Mouse (Mus musculus) telencephalon, adult 2 months (tissue): ENCODE results near the gene Slc5a9.
A peak's percentile ranks its signal among the peaks of the same experiment; 100 is the strongest.
"Not testable (repeated sequence)": the region's sequence is repeated elsewhere in the genome, so short reads cannot be mapped to it uniquely, and the experiment has no call there.

ENCODE experiments used
- DNase-seq: peaks from one replicate; pipeline ENCODE4 v3.0.0-alpha.2; 2011; ENCODE audit warnings: low read depth, low spot score

The Slc5a9 gene

DNA sequence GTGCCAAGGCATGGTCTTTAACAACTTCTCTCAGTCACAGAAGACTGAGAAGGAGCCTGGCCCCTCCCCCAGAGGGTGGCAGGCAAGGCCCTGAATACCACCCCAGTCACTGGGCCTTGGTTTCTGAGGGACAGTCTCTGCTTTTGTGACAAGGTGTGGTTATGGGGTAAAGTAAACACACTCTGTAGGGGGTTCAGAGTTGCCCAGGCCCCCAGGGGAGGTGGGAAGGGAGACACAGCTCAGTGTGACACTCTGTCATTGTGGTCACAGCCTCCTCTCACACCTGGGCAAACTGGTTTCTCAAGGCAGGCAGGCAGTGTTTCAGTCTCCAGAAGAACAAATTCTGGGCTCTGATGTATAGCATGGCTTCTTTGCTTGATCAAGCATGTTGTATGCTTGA lies at the start of gene Slc5a9:
Gene Slc5a9 (minus strand): TSS at position 144 of the 400 bp plus-strand sequence.
- DNase-seq = no peak

- no peak for DNase-seq
These were observed 16.4 kb upstream of the Slc5a9 start, which contains the start of gene Skint8 for GRCm38 (mm10) chr4:111919092-111919491. Gene Skint8 (plus strand): TSS chr4:111919392.

DNA sequence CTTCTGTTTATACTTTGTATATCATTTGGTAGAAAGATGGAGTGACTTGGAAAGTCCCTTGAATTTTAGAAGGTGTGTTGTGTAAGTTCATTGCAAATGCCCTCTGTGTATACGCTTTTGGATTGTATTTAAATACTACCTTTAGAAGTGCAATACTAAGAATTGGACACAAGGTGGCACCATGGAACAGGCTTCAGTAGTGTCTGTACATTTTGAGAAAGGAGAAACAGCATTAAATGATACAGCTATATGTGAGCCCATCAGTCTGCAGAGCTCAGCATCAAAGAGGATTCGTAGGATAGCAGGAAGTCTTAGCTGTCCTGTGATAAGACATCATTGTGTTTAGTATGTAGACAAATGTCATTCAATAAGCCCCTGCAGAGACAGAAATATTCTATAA lies 5.2 kb upstream of the Slc5a9 start:
- no peak for DNase-seq

DNA sequence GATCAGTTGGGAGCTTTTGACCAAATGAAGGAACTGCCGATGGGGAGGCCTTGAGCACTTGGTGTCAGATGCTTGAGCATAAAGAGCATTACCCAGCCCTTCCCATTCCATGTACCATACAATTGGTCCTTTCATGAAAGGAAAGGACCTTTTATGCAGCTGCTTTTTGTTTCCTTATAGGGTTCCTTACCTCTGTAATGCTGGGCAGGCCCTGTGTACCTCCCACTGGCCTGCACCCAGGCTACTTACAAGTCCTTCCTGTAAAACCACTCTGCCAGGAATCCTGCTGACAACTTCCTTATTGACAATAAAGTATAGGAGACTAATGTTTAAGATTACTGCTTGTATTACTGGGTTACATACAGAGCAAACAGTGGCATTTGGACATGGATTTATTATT lies 1.2 kb downstream of the Slc5a9 start:
- DNase-seq = no peak

- DNase-seq = not testable (repeated sequence)
These were observed 2.2 kb downstream of the Slc5a9 start for GRCm38 (mm10) chr4:111900491-111900890.

DNA sequence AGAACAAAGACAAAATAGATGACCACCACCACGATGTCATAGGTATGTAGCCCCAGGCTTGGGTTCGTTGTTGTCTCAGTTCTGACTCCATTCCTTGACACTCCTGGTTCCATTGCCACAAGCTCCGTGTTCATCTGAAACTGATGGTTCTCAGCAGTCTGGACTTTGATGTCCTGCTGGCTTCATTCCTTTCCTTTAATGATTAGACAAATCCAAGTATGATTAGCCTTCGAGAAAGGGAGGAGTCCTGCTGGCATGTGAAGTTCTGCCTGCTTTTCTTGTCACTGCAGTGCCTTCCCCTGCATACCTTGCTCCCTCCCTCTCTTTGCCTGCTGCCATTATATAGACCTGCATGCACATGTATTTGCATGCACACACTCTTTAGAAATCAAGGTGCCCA lies 4.2 kb downstream of the Slc5a9 start:
- DNase-seq = no peak

DNA sequence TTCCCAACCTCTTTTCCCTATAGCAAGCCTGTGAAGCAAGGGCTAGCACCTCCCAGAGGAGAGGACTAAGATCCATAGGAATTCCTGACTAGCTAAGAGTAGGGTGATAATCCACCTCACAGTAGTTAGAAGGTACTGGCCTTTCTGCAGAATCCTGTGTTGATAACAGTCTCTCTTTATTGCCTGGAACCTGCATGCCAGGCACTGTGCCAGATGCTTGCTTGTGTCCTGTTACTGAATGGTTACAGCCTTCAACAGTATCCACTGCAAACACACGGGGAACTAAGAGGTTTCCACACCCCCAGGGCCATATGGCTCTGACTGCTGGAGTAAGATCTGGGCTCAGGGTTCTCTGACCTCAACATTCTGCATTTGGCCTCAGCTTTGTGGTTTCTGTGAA lies 5.0 kb downstream of the Slc5a9 start:
- no peak for DNase-seq

GRCm38 (mm10) chr4:111892138-111892537 lies 10.6 kb downstream of the Slc5a9 start:
- DNase-seq = no peak

- DNase-seq = no peak
These were observed 16.1 kb downstream of the Slc5a9 start for GRCm38 (mm10) chr4:111886607-111887006.

- DNase-seq = no peak
These were observed 16.7 kb downstream of the Slc5a9 start for GRCm38 (mm10) chr4:111886018-111886417.

DNA sequence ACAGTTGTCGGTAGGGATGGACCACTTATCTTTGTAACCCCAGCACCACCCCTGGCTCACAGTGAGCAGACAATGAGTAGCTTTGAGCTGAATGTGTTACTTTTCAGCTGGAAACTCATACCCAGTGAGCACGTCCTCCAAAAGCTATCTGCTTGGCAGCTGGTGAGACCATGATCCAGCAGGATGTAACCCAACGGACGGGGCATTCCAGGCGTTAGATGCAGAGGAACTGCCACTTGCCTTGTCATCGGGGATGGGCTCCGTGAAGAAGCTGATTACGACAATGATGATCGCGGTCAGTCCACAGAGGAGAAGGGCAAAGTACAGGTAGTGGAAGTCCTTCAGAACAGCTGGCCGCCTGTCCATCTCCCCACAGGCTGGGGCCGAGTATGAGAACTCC lies 19.2 kb downstream of the Slc5a9 start:
- DNase-seq = no peak

- DNase-seq = no peak
These were observed 22.4 kb downstream of the Slc5a9 start for GRCm38 (mm10) chr4:111880112-111880875.

- DNase-seq = no peak
These were observed 34.8 kb downstream of the Slc5a9 start for GRCm38 (mm10) chr4:111867743-111868401.

DNA sequence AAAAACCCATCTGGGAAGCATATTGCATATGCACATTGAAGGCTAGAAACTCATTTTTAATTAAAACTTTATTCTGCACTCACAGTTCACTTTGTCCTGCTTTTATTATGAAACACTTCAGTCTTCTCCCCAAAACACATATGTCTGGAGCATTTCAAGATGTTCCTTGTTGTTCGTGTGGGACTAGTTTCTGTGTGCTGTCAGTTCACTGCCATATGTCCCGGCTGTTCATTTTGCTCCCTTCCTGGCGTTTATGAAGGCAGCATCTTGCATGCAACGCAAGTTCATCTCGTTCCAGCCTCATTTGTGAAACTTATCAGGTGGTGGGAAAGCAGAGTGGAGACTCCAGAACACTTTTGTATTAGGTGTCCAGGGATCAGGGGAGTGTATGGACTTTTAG lies 36.0 kb downstream of the Slc5a9 start:
- peak; percentile 61 for DNase-seq

- no peak for DNase-seq
These were observed 50.1 kb downstream of the Slc5a9 start for GRCm38 (mm10) chr4:111852626-111853025.

GRCm38 (mm10) chr4:111838882-111839281 lies 63.8 kb downstream of the Slc5a9 start:
- DNase-seq = no peak
